Mouse (Mus musculus) midbrain, postnatal 0 days (tissue): Measurements from ENCODE around the gene Chd9. TPM values are rescaled to one million over a fixed set of nuclear protein-coding genes. Genes with fewer than 3 reads are reported as not detected.

Source experiments
- ATAC-seq: fragments of 200-750 bp; cut with Nextera tagmentation; 2 replicates; pipeline ENCODE4 v1.8.0; 2017; ENCODE audit warnings: moderate number of reproducible peaks, mild to moderate bottlenecking, moderate TSS enrichment, moderate library complexity; ENCODE audit not compliant: low FRiP score
- DNase-seq: peaks from one replicate; pipeline ENCODE4 v3.0.0-alpha.2; 2015; ENCODE audit warnings: low spot score
- H3K27ac ChIP-seq: fragments of 300-500 bp; sonication (generic); 2 replicates; pipeline ENCODE4 v1.5.1; 2014; ENCODE audit warnings: low read depth, mild to moderate bottlenecking, low read length, mixed read lengths
- H3K27me3 ChIP-seq: fragments of 300-500 bp; sonication (generic); 2 replicates; pipeline ENCODE4 v1.6.1; 2014; ENCODE audit warnings: low read length, control low read depth, mixed read lengths; ENCODE audit not compliant: insufficient read depth
- H3K36me3 ChIP-seq: fragments of 300-500 bp; sonication (generic); 2 replicates; pipeline ENCODE4 v1.6.1; 2014; ENCODE audit warnings: low read length, control low read depth, mixed read lengths; ENCODE audit not compliant: insufficient read depth
- H3K4me1 ChIP-seq: fragments of 300-500 bp; sonication (generic); 2 replicates; pipeline ENCODE4 v1.6.1; 2014; ENCODE audit warnings: mild to moderate bottlenecking, control low read depth, antibody characterized with exemption, low read length, mixed read lengths; ENCODE audit not compliant: insufficient read depth
- H3K4me2 ChIP-seq: fragments of 300-500 bp; sonication (generic); 2 replicates; pipeline ENCODE4 v1.6.1; 2014; ENCODE audit warnings: low read depth, mild to moderate bottlenecking, low read length, mixed read lengths; ENCODE audit not compliant: poor library complexity, severe bottlenecking
- H3K4me3 ChIP-seq: fragments of 300-500 bp; sonication (generic); 2 replicates; pipeline ENCODE4 v1.5.1; 2014; ENCODE audit warnings: low read depth, mild to moderate bottlenecking, low read length, moderate library complexity
- H3K9ac ChIP-seq: fragments of 300-500 bp; sonication (generic); replicated peaks from 2 replicates; pipeline ENCODE4 v1.6.1; 2014; ENCODE audit warnings: mild to moderate bottlenecking, low read length, moderate library complexity, mixed read lengths; ENCODE audit not compliant: poor library complexity, severe bottlenecking
- H3K9me3 ChIP-seq: fragments of 300-500 bp; sonication (generic); 2 replicates; pipeline ENCODE4 v1.6.1; 2016; ENCODE audit warnings: low read length, control low read depth
- CTCF ChIP-seq: IDR thresholded peaks from 2 replicates; pipeline ENCODE4 v1.5.1; 2016; ENCODE audit warnings: antibody characterized with exemption, mild to moderate bottlenecking
- WGBS: fragments of 180-500 bp; shearing (Covaris S2); extraction: QIAGEN DNeasy Blood & Tissue Kit; methylation state at CpG from one replicate; pipeline ENCODE4 v1.1.7; 2014; 5-methylcytosine and 5-hydroxymethylcytosine counted together
- polyA plus RNA-seq: library from polyadenylated mRNA; unstranded; fragments of >200 nt; fragmentation: Nextera tagmentation; extraction: Ambion mirVana; gene quantifications from 2 replicates; pipeline ENCODE4 v1.2.1, GENCODE M21; 2015
- total RNA-seq: library from RNA; depleted of rRNA; stranded (reverse); fragments of >200 nt; gene quantifications from 2 replicates; pipeline ENCODE4 v1.2.3, GENCODE M21; 2014; rRNA removed

Gene Chd9
- 82.7 and 97.4 TPM in 2 replicates for total RNA-seq
- 74.0 and 78.5 TPM in 2 replicates for polyA plus RNA-seq

- Histone ChIP-seq H3K4me1 (no peaks in the 10 kb centered on the region), H3K4me2 (peak within 1 kb of the TSS; percentile 87), H3K9ac (peak within 1 kb of the TSS; percentile 56), H3K4me3 (peak within 1 kb of the TSS; percentile 59), H3K36me3 (no peaks in the 10 kb centered on the region), H3K27ac (peak within 1 kb of the TSS; percentile 60), H3K27me3 (no peaks in the 10 kb centered on the region), H3K9me3 (no peaks in the 10 kb centered on the region)
- peak; percentile 99 for TF ChIP-seq CTCF
- ATAC-seq (peak; percentile 92), DNase-seq (peak; percentile 95)
- WGBS = 1% methylated on average over 38 of the region's 39 CpGs
Observed at GRCm38 (mm10) chr8:90828181-90828986, at the start of gene Chd9. Chd9 (plus strand) TSS chr8:90828352.

- no peak for DNase-seq
- Histone ChIP-seq H3K4me3 (no peak overlapping the region), H3K4me1 (no peaks in the 10 kb centered on the region), H3K27ac (no peak overlapping the region), H3K4me2 (no peak overlapping the region), H3K36me3 (no peaks in the 10 kb centered on the region), H3K9me3 (no peaks in the 10 kb centered on the region), H3K27me3 (no peaks in the 10 kb centered on the region), H3K9ac (no peak overlapping the region)
- WGBS = 95% methylated on average over 1 of the region's 1 CpGs
- TF ChIP-seq CTCF = no peak
- ATAC-seq = no peak
Observed at GRCm38 (mm10) chr8:90791616-90792015, 36.5 kb upstream of the Chd9 start.

- ATAC-seq (no peak), DNase-seq (peak; percentile 90)
- H3K27ac ChIP-seq = no peak overlapping the region
- no peaks in the 10 kb centered on the region for H3K9me3 ChIP-seq
- peak; percentile 95 for TF ChIP-seq CTCF
- H3K27me3 ChIP-seq = no peaks in the 10 kb centered on the region
- no peak overlapping the region for H3K4me3 ChIP-seq
- no peak overlapping the region for H3K4me2 ChIP-seq
- 3% methylated on average over 3 of the region's 3 CpGs for WGBS
- no peaks in the 10 kb centered on the region for H3K4me1 ChIP-seq
- no peaks in the 10 kb centered on the region for H3K36me3 ChIP-seq
- H3K9ac ChIP-seq = no peak overlapping the region
Observed at GRCm38 (mm10) chr8:90793710-90794109, 34.4 kb upstream of the Chd9 start.

- Histone ChIP-seq H3K27me3 (no peaks in the 10 kb centered on the region), H3K4me3 (no peak overlapping the region; the same call in 1 of the 2 replicates), H3K9me3 (no peaks in the 10 kb centered on the region), H3K9ac (no peak overlapping the region), H3K4me2 (peak overlapping the region; percentile 13), H3K27ac (no peak overlapping the region), H3K4me1 (no peaks in the 10 kb centered on the region), H3K36me3 (no peaks in the 10 kb centered on the region)
- DNase-seq = peak; percentile 68
- TF ChIP-seq CTCF = peak; percentile 67
- WGBS = 16% methylated on average over 12 of the region's 12 CpGs
- no peak for ATAC-seq
Observed at GRCm38 (mm10) chr8:90794990-90795861, 32.9 kb upstream of the Chd9 start.

GRCm38 (mm10) chr8:90799473-90799872 lies 28.7 kb upstream of the Chd9 start:
- no peak for DNase-seq
- Histone ChIP-seq H3K4me1 (no peaks in the 10 kb centered on the region), H3K4me2 (no peak overlapping the region), H3K27ac (no peak overlapping the region), H3K9ac (no peak overlapping the region), H3K36me3 (no peaks in the 10 kb centered on the region), H3K9me3 (no peaks in the 10 kb centered on the region; the same call in 1 of the 2 replicates), H3K4me3 (no peak overlapping the region), H3K27me3 (no peaks in the 10 kb centered on the region)
- WGBS = 59% methylated on average over 5 of the region's 5 CpGs
- no peak for TF ChIP-seq CTCF
- no peak for ATAC-seq
